Mouse (Mus musculus) neural tube, embryonic 15.5 days (tissue): ENCODE measurements around the gene Gm42715. TPM values are rescaled to one million over a fixed set of nuclear protein-coding genes. Genes with fewer than 3 reads are reported as not detected.
"Not testable (repeated sequence)": the region's sequence is repeated elsewhere in the genome, so short reads cannot be mapped to it uniquely, and the experiment has no call there.

ENCODE experiments used
- ATAC-seq: fragments of 200-750 bp; cut with Nextera tagmentation; 2 replicates; pipeline ENCODE4 v1.8.0; 2017; ENCODE audit warnings: mild to moderate bottlenecking, moderate TSS enrichment, moderate library complexity; ENCODE audit not compliant: low FRiP score
- H3K27ac ChIP-seq: fragments of 300-500 bp; sonication (generic); replicated peaks from 2 replicates; pipeline ENCODE4 v1.5.1; 2015; ENCODE audit warnings: mild to moderate bottlenecking, inconsistent platforms
- H3K27me3 ChIP-seq: fragments of 300-500 bp; sonication (generic); replicated peaks from 2 replicates; pipeline ENCODE4 v1.6.1; 2015; ENCODE audit warnings: inconsistent platforms
- H3K36me3 ChIP-seq: fragments of 300-500 bp; sonication (generic); 2 replicates; pipeline ENCODE4 v1.6.1; 2015; ENCODE audit warnings: inconsistent platforms
- H3K4me1 ChIP-seq: fragments of 300-500 bp; sonication (generic); 2 replicates; pipeline ENCODE4 v1.6.1; 2015; ENCODE audit warnings: inconsistent platforms
- H3K4me2 ChIP-seq: fragments of 300-500 bp; sonication (generic); 2 replicates; pipeline ENCODE4 v1.6.1; 2015; ENCODE audit warnings: inconsistent platforms, mild to moderate bottlenecking, moderate library complexity
- H3K4me3 ChIP-seq: fragments of 300-500 bp; sonication (generic); replicated peaks from 2 replicates; pipeline ENCODE4 v1.5.1; 2015; ENCODE audit warnings: mild to moderate bottlenecking, inconsistent platforms
- H3K9ac ChIP-seq: fragments of 300-500 bp; sonication (generic); replicated peaks from 2 replicates; pipeline ENCODE4 v1.6.1; 2015; ENCODE audit warnings: mild to moderate bottlenecking, inconsistent platforms
- H3K9me3 ChIP-seq: fragments of 300-500 bp; sonication (generic); replicated peaks from 2 replicates; pipeline ENCODE4 v1.6.1; 2016; ENCODE audit warnings: inconsistent platforms
- WGBS: fragments of 180-500 bp; shearing (Covaris S2); methylation state at CpG from one replicate; pipeline ENCODE4 v1.1.7; 2015; ENCODE audit warnings: mixed read lengths; 5-methylcytosine and 5-hydroxymethylcytosine counted together
- polyA plus RNA-seq: library from polyadenylated mRNA; unstranded; fragments of >200 nt; fragmentation: Nextera tagmentation; extraction: Ambion mirVana; gene quantifications from 2 replicates; pipeline ENCODE4 v1.2.1, GENCODE M21; 2015

The Gm42715 gene
- polyA plus RNA-seq, 1 experiment from 2014 or later: 13.3 TPM

DNA sequence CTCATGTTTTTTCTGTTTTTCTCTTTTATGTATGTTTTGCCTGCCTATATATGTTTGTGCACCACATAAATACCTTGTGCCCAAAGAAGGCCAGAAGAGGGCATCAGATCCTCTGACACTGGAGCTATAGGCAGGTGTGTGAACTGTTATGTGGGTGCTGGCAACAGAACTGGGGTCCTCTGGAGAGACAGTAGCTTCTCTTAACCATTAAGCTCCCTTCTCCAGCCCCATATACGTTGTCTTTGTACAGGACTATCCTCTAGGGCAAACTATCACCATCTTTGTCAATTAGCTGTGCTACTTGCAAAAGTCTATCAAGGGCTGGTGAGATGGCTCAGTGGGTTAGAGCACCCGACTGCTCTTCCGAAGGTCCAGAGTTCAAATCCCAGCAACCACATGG, 11.1 kb upstream of the Gm42715 start:
- no peak for ATAC-seq
- no peaks in the 10 kb centered on the region for H3K27me3 ChIP-seq
- H3K9ac ChIP-seq: no peak overlapping the region
- 93% methylated on average over 3 of the region's 3 CpGs for WGBS
- no peaks in the 10 kb centered on the region for H3K36me3 ChIP-seq
- no peak overlapping the region for H3K4me2 ChIP-seq
- peaks cover 11% of the 10 kb centered on the region for H3K4me1 ChIP-seq
- H3K9me3 ChIP-seq: no peaks in the 10 kb centered on the region
- H3K27ac ChIP-seq: no peak overlapping the region
- H3K4me3 ChIP-seq: no peak overlapping the region

DNA sequence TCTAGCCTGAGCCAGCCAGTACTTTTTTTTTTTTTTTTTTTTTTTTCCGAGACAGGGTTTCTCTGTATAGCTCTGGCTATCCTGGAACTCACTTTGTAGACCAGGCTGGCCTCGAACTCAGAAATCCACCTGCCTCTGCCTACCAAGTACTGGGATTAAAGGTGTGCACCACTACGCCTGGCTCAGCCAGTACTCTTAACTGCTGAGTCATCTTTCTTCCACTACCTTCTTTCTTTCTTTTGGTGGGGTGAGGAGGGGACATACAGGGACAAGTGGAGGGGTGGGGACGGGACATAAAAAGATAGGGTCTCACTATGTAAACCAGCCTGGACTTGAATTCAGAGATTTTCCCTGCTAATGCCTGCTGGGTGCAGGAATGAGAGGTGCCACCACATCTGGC, 9.6 kb upstream of the Gm42715 start:
- not testable (repeated sequence) for H3K36me3 ChIP-seq, ATAC-seq, H3K4me3 ChIP-seq, H3K4me2 ChIP-seq, H3K9ac ChIP-seq, H3K27ac ChIP-seq, H3K27me3 ChIP-seq, H3K9me3 ChIP-seq
- 95% methylated on average over 3 of the region's 4 CpGs for WGBS
- H3K4me1 ChIP-seq: peaks cover 22% of the 10 kb centered on the region

DNA sequence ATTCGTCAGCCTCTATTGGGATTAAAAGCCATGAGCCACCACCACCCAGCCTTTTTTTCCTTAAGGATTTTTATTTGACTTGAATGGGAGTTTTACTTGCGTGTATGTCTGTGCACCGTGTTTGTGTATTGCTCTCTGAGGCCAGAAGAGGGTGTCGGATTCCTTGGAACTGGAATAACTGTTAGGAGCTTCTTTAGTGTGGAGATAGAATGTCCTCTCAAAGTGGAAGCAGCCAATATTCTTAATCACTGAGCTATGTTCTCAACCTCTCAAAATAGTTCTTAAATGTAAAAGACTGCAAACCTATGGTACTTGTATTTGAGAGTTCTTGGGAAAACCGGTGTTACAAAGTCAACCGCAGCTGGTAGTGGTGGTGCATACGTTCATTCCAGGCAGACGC, 8.1 kb upstream of the Gm42715 start:
- Histone ChIP-seq H3K4me3 (peak overlapping the region; percentile 70), H3K36me3 (peaks cover 8% of the 10 kb centered on the region), H3K9me3 (no peaks in the 10 kb centered on the region), H3K27ac (peak overlapping the region; percentile 99), H3K27me3 (no peaks in the 10 kb centered on the region), H3K4me1 (peaks cover 23% of the 10 kb centered on the region), H3K9ac (0 out of 2 replicates have a peak overlapping the region, but pooled peaks have one; percentile 79), H3K4me2 (peak overlapping the region; percentile 65)
- ATAC-seq: no peak
- 34% methylated on average over 8 of the region's 8 CpGs for WGBS

DNA sequence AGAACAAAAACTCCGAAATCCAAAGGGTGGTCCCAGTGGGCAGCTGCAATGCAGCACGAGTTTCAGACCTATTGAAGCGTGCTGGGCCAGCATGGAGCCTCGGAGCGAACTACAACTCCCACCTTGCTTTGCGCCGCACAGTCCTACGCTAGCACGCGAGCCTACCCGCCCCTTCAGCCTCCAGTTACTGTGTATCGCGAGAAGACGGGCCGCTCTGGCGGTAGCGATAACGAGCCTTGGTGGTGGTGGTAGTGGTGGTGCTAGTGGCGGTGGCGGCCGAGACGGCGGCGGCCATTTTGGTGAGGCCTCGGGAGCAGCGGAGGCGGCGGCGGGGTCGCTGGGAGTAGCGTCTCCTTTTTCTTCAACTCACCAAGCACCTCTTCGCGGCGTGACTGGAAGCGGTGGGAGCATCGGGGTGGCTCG, 7.6 kb upstream of the Gm42715 start, which contains the start of gene Srcap:
Gene Srcap (plus strand): TSS at position 176 of the 423 bp plus-strand sequence.
- H3K9ac ChIP-seq: peak within 1 kb of the TSS; percentile 79
- H3K27ac ChIP-seq: peak within 1 kb of the TSS; percentile 99
- H3K9me3 ChIP-seq: no peaks in the 10 kb centered on the region
- 0% methylated on average over 37 of the region's 37 CpGs for WGBS
- peak within 1 kb of the TSS; percentile 65 for H3K4me2 ChIP-seq
- H3K4me1 ChIP-seq: peaks cover 23% of the 10 kb centered on the region
- ATAC-seq: peak; percentile 99
- peaks cover 13% of the 10 kb centered on the region for H3K36me3 ChIP-seq
- peak within 1 kb of the TSS; percentile 70 for H3K4me3 ChIP-seq
- H3K27me3 ChIP-seq: no peaks in the 10 kb centered on the region

DNA sequence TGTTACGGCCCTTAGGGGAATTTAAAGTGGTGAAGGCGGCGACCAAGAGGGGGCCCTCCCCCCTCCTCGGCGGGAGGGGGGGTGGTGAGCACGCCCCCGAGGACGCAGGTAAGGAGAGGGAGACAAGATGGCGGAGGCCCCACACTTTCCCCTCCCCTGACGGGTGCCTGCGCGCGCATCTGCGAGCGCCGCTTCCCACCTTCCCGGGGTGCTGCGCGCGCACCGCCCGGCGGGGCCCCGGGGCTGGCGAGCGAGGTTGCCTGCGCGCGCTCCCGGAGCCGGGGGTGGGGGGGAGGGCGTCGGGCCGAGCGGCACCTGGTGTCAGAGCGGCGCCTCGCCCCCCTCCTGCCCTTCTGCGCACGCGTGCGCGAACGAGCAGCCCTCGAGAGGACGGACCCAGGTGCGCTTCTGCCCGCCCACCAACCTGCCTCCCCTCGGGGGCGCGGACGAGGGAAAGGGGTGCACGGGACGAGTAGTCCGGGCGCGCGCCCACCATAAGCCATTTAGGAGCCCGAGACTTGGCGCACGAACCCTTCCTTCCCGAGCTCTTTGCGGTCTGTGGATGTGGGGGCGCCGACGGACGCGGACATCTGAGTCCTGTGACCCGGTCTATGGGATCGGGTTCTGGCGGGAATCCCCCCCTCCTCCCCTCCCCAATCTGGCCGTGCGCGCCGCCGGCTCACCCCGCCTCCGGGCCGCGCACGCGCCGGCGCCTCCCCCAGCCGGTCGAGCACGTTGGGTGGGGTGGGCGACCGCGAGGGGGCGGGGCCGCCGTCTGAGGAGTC, 7.0 kb upstream of the Gm42715 start:
- WGBS: under 1% methylated on average over 77 of the region's 93 CpGs
- H3K4me3 ChIP-seq: peak overlapping the region; percentile 70
- H3K9ac ChIP-seq: peak overlapping the region; percentile 79
- ATAC-seq: peak; percentile 91
- no peaks in the 10 kb centered on the region for H3K27me3 ChIP-seq
- peaks cover 23% of the 10 kb centered on the region for H3K4me1 ChIP-seq
- peaks cover 19% of the 10 kb centered on the region for H3K36me3 ChIP-seq
- no peaks in the 10 kb centered on the region for H3K9me3 ChIP-seq
- H3K27ac ChIP-seq: peak overlapping the region; percentile 99
- H3K4me2 ChIP-seq: peak overlapping the region; percentile 65

DNA sequence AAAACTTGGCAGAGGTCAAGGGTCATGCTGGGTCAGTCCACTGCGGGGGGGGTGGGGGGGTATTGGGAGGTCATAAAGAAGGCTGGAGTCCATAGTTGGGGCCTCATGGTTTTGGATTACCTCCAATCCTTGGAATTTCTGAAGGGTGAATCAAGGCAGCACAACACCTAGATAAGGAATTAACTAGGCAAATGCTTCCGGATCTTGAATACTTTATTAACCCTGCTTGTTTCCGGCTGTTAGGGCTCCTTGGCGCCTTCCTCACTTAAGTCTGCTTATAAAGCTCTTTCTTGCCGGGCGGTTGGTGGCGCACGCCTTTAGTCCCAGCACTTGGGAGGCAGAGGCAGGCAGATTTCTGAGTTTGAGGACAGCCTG, 6.4 kb upstream of the Gm42715 start:
- Histone ChIP-seq H3K4me1 (peaks cover 23% of the 10 kb centered on the region), H3K36me3 (peaks cover 25% of the 10 kb centered on the region), H3K4me3 (peak overlapping the region; percentile 70), H3K9ac (peak overlapping the region; percentile 79), H3K4me2 (peak overlapping the region; percentile 65), H3K27me3 (no peaks in the 10 kb centered on the region), H3K9me3 (no peaks in the 10 kb centered on the region), H3K27ac (peak overlapping the region; percentile 99)
- no peak for ATAC-seq
- WGBS: 33% methylated on average over 8 of the region's 8 CpGs

DNA sequence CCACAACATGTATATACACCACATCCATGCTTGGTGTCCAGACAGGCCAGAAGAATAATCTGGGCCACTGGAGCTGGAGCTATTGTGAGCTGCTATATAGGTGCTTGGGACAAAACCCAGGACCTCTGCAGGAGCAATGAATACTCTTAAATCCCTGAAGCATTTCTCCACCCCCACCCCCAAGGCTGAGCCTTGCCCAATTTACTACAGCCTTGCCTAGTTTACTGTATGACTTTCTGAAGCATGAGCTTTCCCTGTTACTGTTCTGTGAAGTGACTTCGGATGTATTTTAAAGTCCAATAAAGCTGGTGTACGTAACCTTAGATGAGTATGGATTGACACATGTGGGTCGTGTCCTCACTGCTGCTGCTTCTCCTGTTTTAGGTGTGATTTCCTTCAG, 5.6 kb upstream of the Gm42715 start:
- Histone ChIP-seq H3K4me2 (peak overlapping the region; percentile 65), H3K9ac (no peak overlapping the region; the same call in 1 of the 2 replicates), H3K36me3 (peaks cover 31% of the 10 kb centered on the region), H3K4me1 (peaks cover 23% of the 10 kb centered on the region), H3K27ac (peak overlapping the region; percentile 28; the same call in 1 of the 2 replicates), H3K4me3 (peak overlapping the region; percentile 70; the same call in 1 of the 2 replicates), H3K9me3 (no peaks in the 10 kb centered on the region), H3K27me3 (no peaks in the 10 kb centered on the region)
- ATAC-seq: no peak
- WGBS: 87% methylated on average over 3 of the region's 3 CpGs

DNA sequence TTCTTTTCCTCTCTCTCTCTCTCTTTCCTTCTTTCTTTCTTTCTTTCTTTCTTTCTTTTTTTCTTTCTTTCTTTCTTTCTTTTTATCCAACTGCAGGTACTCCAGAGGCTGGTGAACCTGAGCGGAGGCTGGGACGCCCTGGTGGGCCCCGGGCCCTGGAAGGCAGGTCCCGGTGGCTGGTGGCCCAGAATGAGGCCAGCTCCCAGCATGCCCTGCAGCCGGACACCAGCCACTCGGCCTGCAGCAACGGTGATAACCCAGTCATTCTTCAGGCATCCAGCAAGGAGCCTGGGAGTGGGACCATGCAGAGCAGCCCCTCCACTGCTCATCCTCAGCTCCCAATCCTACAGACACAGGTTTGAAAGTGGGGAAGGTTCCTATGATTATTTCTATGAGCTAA, 3.5 kb upstream of the Gm42715 start:
- H3K36me3 ChIP-seq: peaks cover 46% of the 10 kb centered on the region
- no peak overlapping the region for H3K27ac ChIP-seq
- H3K4me1 ChIP-seq: peaks cover 23% of the 10 kb centered on the region
- H3K4me2 ChIP-seq: no peak overlapping the region
- no peak overlapping the region for H3K9ac ChIP-seq
- H3K27me3 ChIP-seq: no peaks in the 10 kb centered on the region
- no peak overlapping the region for H3K4me3 ChIP-seq
- ATAC-seq: no peak
- H3K9me3 ChIP-seq: no peaks in the 10 kb centered on the region
- 93% methylated on average over 7 of the region's 7 CpGs for WGBS

DNA sequence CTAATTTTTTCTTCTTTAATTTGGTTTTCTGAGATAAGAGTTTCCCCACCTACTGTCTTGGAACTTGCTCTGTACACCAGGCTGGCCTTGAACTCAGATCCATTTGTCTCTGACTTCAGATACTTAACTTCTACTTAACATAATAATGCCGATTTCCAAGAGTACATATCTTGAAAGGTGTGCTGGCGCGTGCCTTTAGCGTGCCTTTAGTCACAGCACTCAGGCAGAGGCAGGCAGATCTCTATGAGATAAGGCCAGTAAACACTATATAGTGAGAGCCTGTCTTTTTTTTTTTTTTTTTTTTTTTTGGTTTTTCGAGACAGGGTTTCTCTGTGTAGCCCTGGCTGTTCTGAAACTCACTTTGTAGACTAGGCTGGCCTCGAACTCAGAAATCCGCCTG, 3.0 kb upstream of the Gm42715 start:
- no peak overlapping the region for H3K4me2 ChIP-seq
- H3K27ac ChIP-seq: no peak overlapping the region
- no peak overlapping the region for H3K4me3 ChIP-seq
- whole genome bisulfite sequencing: 99% methylated on average over 6 of the region's 7 CpGs
- ATAC-seq: no peak
- H3K4me1 ChIP-seq: peaks cover 19% of the 10 kb centered on the region
- no peaks in the 10 kb centered on the region for H3K27me3 ChIP-seq
- peaks cover 51% of the 10 kb centered on the region for H3K36me3 ChIP-seq
- no peaks in the 10 kb centered on the region for H3K9me3 ChIP-seq
- H3K9ac ChIP-seq: no peak overlapping the region

DNA sequence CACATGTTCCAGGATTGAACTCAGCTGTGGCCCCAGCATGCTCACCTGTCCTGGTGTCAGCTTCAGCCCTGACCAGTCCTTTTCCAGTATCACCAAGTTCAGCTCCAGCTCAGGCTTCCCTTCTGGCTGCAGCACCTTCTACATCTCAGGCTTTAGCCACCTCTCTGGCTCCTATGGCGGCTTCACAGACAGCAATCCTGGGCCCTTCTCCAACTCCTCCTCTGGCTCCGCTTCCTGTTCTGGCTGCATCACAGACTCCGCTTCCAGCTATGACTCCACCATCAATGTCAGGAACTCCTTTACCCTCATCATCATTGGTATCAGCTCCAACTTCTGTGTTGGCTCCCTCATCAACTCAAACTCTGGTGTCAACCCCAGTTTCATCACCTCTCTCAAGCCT, 22.3 kb downstream of the Gm42715 start:
- Histone ChIP-seq H3K27me3 (no peaks in the 10 kb centered on the region), H3K9ac (no peak overlapping the region), H3K9me3 (no peaks in the 10 kb centered on the region), H3K36me3 (peaks cover 83% of the 10 kb centered on the region), H3K4me1 (peaks cover 12% of the 10 kb centered on the region), H3K4me3 (no peak overlapping the region), H3K27ac (no peak overlapping the region), H3K4me2 (no peak overlapping the region)
- 100% methylated on average over 3 of the region's 3 CpGs for WGBS
- ATAC-seq: no peak

DNA sequence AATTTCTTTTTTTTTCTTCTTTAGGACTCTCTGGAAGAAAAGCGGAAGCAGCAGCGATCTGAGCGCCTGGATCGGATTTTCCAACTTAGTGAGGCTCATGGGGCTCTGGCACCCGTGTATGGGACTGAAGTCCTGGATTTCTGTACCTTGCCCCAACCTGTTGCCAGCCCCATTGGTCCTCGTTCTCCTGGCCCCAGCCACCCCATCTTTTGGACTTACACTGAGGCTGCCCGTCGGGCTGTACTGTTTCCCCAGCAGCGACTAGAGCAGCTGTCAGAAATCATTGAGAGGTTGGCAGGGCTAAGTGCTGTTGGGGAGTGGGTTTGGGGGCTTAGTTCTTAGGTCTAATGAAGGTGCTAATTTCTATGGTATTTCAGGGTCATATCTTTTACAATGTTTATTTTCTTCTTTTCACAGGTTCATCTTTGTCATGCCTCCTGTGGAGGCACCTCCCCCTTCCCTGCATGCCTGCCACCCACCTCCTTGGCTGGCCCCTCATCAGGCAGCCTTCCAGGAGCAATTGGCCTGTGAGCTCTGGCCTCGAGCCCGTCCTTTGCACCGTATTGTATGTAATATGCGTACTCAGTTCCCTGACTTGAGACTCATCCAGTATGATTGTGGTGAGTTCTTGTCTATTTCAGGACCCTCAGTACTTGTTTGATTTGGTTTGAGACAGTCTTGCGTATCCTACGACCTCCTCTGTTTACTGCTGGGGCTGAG, 29.9 kb downstream of the Gm42715 start:
- no peak for ATAC-seq
- Histone ChIP-seq H3K4me3 (no peak overlapping the region), H3K4me1 (peaks cover 12% of the 10 kb centered on the region), H3K9me3 (no peaks in the 10 kb centered on the region), H3K36me3 (peaks cover 65% of the 10 kb centered on the region), H3K27me3 (no peaks in the 10 kb centered on the region), H3K9ac (no peak overlapping the region), H3K27ac (no peak overlapping the region), H3K4me2 (no peak overlapping the region)
- 84% methylated on average over 15 of the region's 15 CpGs for WGBS

DNA sequence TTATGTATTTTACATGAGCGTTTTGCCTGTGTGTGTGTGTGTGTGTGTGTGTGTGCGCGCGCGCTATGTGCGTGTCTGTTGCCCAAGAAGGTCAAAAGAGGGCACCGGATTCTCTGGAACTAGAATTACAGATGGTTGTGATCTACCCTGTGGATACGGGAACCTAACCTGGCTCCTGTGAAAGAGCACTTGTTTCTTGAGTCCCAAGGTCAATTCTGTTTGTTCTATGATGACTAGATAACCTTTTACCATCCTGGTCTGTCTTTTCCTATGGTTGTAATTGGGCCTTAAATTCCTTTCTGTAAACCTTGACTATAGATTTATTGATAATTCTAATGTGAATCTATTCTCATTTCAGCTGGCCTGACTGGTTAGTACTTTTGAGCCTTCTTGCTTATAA, 32.2 kb downstream of the Gm42715 start:
- Histone ChIP-seq H3K27me3 (no peaks in the 10 kb centered on the region), H3K4me2 (no peak overlapping the region), H3K36me3 (peaks cover 67% of the 10 kb centered on the region), H3K9me3 (no peaks in the 10 kb centered on the region), H3K27ac (no peak overlapping the region), H3K4me1 (no peaks in the 10 kb centered on the region), H3K4me3 (no peak overlapping the region), H3K9ac (no peak overlapping the region)
- ATAC-seq: no peak
- 98% methylated on average over 8 of the region's 8 CpGs for WGBS
